Mouse (Mus musculus): Measurements from ENCODE around the gene Sox9. TPM values are rescaled to one million over a fixed set of nuclear protein-coding genes. Genes with fewer than 3 reads are reported as not detected.

Gene Sox9
- total and polyA plus RNA-seq, 3 experiments: not detected

- H3K79me2 ChIP-seq (ENCODE audit: control insufficient read depth, insufficient read depth, low read length, poor library complexity): no peaks in the 10 kb centered on the region
- no peaks in the 10 kb centered on the region for H3K4me1 ChIP-seq (ENCODE audit: control insufficient read depth in 1 of 2, insufficient read depth in 2 of 2, low read length in 2 of 2)
- no peak overlapping the region for H3K27ac ChIP-seq (ENCODE audit: control insufficient read depth, low read depth, low read length)
- DNase-seq (ENCODE audit: low read depth, low spot score): no peak
- no peak overlapping the region for H3K4me3 ChIP-seq (ENCODE audit: control insufficient read depth in 1 of 2, insufficient read depth in 1 of 2, low read depth in 2 of 2, low read length in 2 of 2)
- no peaks in the 10 kb centered on the region for H3K9me3 ChIP-seq (replicated peaks; ENCODE audit: insufficient read depth, low read length)
- H3K27me3 ChIP-seq (ENCODE audit: control insufficient read depth in 1 of 2, insufficient read depth in 2 of 2, low read length in 2 of 2): no peaks in the 10 kb centered on the region
- no peaks in the 10 kb centered on the region for H3K36me3 ChIP-seq (ENCODE audit: control insufficient read depth in 1 of 2, insufficient read depth in 2 of 2, low read length in 2 of 2)
- no peak overlapping the region for H3K9ac ChIP-seq (ENCODE audit: control insufficient read depth, low read depth, low read length, poor library complexity, severe bottlenecking)
- TF ChIP-seq TCF12 (IDR thresholded peaks at IDR 0.05; ENCODE audit: low read depth, low read length) (no peak), ZNF384 (IDR thresholded peaks at IDR 0.05; ENCODE audit: low read depth, low read length) (no peak), ZMIZ1 (IDR thresholded peaks at IDR 0.05; ENCODE audit: low read depth, low read length) (no peak), MYC (IDR thresholded peaks at IDR 0.05; ENCODE audit: low read depth, low read length) (no peak), USF1 (IDR thresholded peaks at IDR 0.05; ENCODE audit: low read depth, low read length) (no peak), ZKSCAN1 (IDR thresholded peaks at IDR 0.05; ENCODE audit: low read depth, low read length) (no peak), EP300 (IDR thresholded peaks at IDR 0.05; ENCODE audit: low read depth in 1 of 2, low read length in 2 of 2) (no peak), MYB (IDR thresholded peaks at IDR 0.05; ENCODE audit: low read depth, low read length) (no peak), MAFK (IDR thresholded peaks at IDR 0.05; ENCODE audit: borderline replicate concordance, low read depth, low read length) (no peak), NELFE (IDR thresholded peaks at IDR 0.05; ENCODE audit: low read depth, low read length) (no peak), UBTF (IDR thresholded peaks at IDR 0.05; ENCODE audit: borderline replicate concordance, insufficient read depth, low read depth, low read length) (no peak), E2F4 (IDR thresholded peaks at IDR 0.05; ENCODE audit: borderline replicate concordance, low read depth, low read length) (no peak)
These were observed 45.0 kb upstream of the Sox9 start for GRCm38 (mm10) chr11:112737071-112737470.

DNA sequence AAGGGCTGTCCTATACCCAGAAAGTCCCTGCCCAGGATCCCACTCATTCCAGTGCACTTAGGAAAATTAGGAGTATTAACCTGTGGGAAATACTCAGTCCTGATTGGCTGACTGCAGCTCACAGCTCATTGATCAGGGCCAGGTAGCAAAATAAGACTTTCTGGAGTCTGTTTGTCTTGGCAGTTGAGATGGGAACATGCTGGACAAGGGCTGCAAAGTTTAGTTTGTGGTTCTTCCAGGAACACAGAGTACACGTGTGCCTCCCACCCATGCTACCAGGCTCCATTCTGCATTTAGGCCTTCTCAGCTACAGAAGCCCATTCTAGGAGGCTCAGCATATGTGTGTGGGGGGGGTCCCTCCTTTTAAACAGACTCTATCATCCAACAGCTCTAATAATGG lies 42.3 kb upstream of the Sox9 start:
- Histone ChIP-seq H3K9ac (ENCODE audit: control insufficient read depth, low read depth, low read length, poor library complexity, severe bottlenecking) (no peak overlapping the region), H3K9me3 (replicated peaks; ENCODE audit: insufficient read depth, low read length) (no peaks in the 10 kb centered on the region), H3K27ac (ENCODE audit: control insufficient read depth, low read depth, low read length) (no peak overlapping the region), H3K79me2 (ENCODE audit: control insufficient read depth, insufficient read depth, low read length, poor library complexity) (no peaks in the 10 kb centered on the region), H3K4me1 (ENCODE audit: control insufficient read depth in 1 of 2, insufficient read depth in 2 of 2, low read length in 2 of 2) (no peaks in the 10 kb centered on the region), H3K27me3 (ENCODE audit: control insufficient read depth in 1 of 2, insufficient read depth in 2 of 2, low read length in 2 of 2) (no peaks in the 10 kb centered on the region), H3K36me3 (ENCODE audit: control insufficient read depth in 1 of 2, insufficient read depth in 2 of 2, low read length in 2 of 2) (no peaks in the 10 kb centered on the region), H3K4me3 (ENCODE audit: control insufficient read depth in 1 of 2, insufficient read depth in 1 of 2, low read depth in 2 of 2, low read length in 2 of 2) (no peak overlapping the region)
- DNase-seq (ENCODE audit: low read depth, low spot score): no peak
- TF ChIP-seq RAD21 (IDR thresholded peaks at IDR 0.05; ENCODE audit: low read depth, low read length) (no peak), BHLHE40 (IDR thresholded peaks at IDR 0.05; ENCODE audit: borderline replicate concordance, low read depth, low read length) (no peak), NELFE (IDR thresholded peaks at IDR 0.05; ENCODE audit: low read depth, low read length) (no peak), MYB (IDR thresholded peaks at IDR 0.05; ENCODE audit: low read depth, low read length) (no peak), HCFC1 (IDR thresholded peaks at IDR 0.05; ENCODE audit: low read depth, low read length) (no peak), E2F4 (IDR thresholded peaks at IDR 0.05; ENCODE audit: borderline replicate concordance, low read depth, low read length) (no peak), KAT2A (conservative IDR thresholded peaks at IDR 0.05; ENCODE audit: low read depth, low read length) (no peak), MAZ (IDR thresholded peaks at IDR 0.05; ENCODE audit: low read depth, low read length) (no peak), SIN3A (IDR thresholded peaks at IDR 0.05; ENCODE audit: low read length) (no peak), CHD1 (IDR thresholded peaks at IDR 0.05; ENCODE audit: low read depth, low read length) (no peak), ZC3H11A (IDR thresholded peaks at IDR 0.05; ENCODE audit: low read depth, low read length) (no peak), USF1 (IDR thresholded peaks at IDR 0.05; ENCODE audit: low read depth, low read length) (no peak)
